Mouse (Mus musculus): ENCODE measurements around the gene Hivep3.

The Hivep3 gene

DNA sequence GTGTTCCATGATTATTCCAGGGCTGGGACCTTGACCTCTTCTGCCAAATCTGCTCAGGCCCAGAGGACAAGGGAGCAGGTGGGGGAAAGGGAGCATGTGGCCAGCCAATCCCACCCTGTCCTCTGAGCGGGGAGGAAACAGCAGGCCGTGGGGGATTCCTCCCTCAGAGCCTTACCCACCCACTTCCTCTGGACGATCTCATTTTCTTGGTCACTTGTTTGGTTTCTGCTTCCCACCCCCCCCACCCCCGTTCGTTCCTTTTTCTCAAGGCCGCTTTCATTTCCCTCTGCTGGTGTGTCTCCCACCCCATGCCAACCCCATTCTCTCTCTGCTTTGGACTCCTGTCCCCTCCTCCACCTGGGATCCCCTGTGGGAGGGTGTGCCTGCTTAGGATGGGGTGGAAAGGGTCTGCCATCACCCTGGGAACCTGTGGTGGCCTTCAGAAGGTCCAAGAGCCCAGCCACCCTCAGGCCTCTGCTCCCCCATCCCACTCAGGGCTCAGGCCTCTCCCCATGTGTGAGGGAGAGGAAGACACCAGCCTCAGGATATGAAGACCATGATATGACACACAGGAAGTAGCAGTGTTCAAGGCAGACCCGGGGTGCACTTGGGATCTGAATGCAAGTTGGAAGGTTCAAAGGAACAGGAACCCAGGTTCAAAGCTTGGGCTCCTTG is 244.4 kb downstream of the Hivep3 start:
- no peak for DNase-seq (ENCODE audit: low spot score in 2 of 2)

DNA sequence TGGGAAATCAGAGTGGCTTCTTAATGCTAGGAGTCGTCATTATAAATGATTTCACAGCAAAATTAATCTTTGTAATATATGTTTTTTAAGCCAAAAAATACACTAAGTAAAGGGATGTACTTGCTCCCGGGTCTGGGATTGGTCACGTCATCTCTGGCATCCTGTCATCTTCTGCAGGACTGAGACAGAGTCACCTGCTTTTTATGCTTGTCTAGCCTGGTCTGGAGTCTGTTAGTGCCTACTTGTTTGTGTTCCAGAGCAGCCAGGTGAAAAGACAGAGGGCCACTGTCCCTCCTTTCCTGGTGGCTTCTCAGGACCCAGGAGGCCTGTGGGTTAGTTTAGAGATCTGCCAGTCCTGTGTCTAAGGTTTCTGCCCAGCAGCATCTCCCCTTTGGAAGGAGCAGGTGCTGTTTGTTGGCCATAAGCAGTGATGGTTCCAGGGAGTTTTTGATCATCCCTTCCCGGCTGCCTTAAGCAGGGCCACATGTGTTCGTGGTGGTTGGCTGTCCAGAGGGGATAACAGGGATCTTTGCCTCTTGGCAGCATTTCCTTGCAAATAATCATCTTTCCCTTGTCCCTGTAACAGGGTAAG is 245.8 kb downstream of the Hivep3 start:
- no peak for DNase-seq (ENCODE audit: low spot score in 2 of 2)

GRCm38 (mm10) chr4:119979918-119980317 is 246.3 kb downstream of the Hivep3 start:
- no peak for DNase-seq (ENCODE audit: low spot score in 2 of 2)

DNA sequence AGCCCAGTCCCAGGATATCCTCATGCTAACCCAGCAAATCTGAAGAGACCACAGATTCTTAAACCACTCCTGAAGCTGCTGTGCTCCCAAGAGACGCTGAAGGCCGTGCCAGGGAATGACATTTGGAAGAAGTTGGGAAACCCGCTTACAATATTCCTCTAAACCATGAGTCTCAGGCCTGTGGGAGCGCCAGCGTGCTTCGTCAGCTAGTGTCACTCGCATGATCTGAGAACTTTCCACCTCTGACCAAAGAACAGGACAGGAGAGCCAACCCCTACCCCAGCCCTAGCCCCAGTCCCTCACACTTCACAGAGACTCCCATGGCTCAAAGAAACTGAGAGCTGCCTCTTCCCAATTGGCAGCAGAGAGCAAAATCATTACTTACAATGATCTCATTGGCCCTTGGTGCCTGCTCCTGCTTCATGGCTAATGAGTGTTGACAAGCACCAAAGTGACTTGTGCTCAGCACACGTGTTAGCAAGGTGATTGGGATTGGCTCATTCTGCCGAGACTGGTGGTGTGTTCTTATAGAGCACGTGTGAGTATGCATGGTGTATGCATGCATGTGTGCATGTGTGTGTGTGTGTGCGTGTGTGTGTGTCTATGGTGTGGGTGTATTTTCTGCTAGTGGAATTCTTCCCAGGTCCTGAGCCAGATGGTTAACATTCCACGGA is 247.6 kb downstream of the Hivep3 start:
- no peak for DNase-seq (ENCODE audit: low spot score in 2 of 2)

- DNase-seq (ENCODE audit: low spot score in 2 of 2), result no peak
These were observed 252.5 kb downstream of the Hivep3 start for GRCm38 (mm10) chr4:119986065-119986464.

GRCm38 (mm10) chr4:119986580-119987291 is 253.2 kb downstream of the Hivep3 start:
- no peak for DNase-seq (ENCODE audit: low spot score in 2 of 2)

- no peak for DNase-seq (ENCODE audit: low spot score in 2 of 2)
These were observed 253.9 kb downstream of the Hivep3 start for GRCm38 (mm10) chr4:119987376-119988087.

DNA sequence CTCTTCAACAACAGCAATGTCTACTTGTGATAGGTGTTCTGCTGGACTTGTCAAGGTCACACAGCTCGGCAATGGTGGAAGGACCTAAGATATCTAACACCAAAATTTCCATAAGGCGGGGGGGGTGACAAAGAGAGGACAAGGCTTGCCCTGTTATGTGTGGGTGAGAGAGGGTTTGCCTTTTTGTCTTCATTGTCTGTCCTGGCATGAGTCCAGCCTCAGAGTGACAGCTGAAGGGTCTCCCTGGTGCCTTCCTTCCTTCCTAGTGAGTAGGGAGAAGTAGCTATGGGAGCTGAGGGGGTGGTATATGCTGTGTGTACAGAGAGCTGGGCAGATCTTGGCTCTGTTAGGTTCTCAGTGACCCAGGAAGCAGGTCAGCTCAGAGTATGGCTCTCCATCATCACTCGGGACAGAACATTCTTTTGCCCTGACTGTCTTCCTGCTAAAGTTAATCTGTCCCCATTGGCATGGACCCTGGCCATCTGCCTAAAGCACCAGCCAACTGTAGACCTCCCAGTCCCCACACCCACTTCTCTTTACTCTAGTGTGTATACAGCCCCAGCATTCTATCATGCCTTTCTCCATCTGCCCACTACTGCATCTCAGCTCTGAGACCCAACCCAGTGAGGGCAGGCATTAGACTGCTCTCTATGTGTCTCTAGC is 255.6 kb downstream of the Hivep3 start:
- DNase-seq (ENCODE audit: low spot score in 2 of 2), result no peak

- no peak for DNase-seq (ENCODE audit: low spot score in 2 of 2)
These were observed 256.8 kb downstream of the Hivep3 start for GRCm38 (mm10) chr4:119990346-119990745.

DNA sequence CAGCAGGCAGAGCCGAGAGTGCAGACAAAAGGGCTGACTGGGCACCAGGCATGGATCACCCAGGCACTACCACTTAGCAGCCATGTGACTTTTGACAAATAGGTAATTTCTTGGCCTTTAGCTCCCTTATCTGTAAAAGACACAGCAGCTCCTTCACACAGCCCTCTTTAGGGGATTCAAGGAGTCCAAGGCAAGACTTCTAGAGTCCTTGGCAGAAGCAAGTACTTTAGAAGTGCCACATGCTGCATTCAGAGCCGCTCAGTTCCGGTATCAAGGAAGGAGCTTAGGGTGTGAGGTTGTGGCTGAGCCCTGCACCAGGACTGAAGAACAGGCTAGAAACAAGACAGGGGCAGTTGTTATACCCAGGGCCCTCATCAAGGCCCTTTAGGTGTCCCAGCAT is 257.3 kb downstream of the Hivep3 start:
- no peak for DNase-seq (ENCODE audit: low spot score in 2 of 2)

DNA sequence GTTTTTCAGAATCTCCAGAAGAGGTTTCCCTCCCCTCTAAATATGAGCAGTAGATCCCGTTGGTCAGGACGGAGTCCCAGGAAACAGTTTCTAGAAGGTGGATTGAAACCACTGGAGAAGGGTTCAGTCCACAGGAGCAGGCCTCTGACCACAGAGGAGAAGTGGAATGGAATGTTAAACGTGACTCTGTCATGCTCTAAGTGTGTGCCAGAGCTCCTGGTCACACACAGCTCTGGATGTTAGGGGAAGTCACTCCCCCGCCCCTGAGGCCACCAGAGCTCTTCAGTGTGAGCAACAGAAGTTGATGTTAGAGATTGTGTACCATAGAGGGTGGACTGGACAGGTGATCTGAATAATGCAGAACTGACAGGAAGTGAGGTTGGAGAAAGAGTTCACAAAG is 258.2 kb downstream of the Hivep3 start:
- DNase-seq (ENCODE audit: low spot score in 2 of 2), result no peak

DNA sequence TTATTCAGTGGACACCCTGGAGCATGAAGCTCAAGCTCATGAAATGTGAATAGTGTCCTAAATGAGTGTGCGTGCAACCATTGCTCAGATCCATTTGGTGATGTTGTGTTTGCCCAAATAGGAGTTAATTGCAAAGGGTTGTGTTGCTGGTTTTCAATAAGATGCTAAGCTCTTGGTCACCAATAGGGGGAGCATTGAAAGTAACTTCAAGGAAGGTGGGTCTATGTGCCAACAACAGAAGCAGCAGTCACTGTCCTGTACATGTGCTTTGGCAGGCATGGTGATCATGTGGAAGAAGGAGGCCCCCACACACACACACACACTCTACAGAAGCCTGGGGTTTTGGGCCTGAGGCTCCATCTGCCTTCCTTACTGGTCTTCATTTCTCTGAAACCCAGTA is 262.8 kb downstream of the Hivep3 start:
- no peak for DNase-seq (ENCODE audit: low spot score in 2 of 2)

GRCm38 (mm10) chr4:119997351-119997750 is 263.8 kb downstream of the Hivep3 start:
- no peak for DNase-seq (ENCODE audit: low spot score in 2 of 2)

DNA sequence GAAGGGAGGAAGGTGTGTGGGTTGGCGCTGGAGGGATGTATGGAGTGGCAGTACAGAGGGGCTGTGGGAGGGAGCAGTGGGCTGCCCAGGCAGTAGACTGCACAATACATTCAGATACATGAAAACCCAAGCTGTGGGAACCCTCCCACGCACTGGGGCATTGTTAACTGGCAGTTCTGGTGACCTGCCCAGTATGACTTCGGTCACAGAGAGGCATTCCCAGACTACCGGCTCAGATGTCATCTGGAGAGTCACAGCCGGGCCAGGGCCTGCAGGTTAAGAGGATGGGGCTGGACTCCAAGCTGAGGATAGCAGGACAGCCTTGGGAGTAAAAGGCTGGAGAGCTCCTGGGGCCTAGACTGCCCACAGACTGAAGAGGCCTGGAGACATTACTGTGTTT is 265.3 kb downstream of the Hivep3 start:
- DNase-seq (ENCODE audit: low spot score in 2 of 2), result no peak

DNA sequence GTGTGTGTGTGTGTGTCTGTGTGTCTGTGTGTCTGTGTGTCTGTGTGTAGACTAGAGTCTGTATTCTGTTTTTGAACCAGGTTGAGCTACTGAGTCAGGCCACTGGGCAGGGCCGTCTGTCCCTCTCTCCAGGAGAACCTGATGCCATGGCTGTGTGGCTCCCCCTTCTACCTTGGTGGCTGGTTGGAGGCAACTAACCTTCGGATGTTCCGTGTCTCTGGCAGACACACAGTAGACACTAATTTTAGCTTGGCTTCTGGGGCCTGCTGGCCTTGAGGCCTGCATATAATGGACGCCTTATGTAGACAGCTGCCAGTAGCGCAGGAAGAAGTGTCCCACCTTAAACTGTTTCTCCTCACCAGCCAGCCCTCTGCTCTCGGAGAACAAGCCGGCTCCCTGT is 267.3 kb downstream of the Hivep3 start:
- DNase-seq (ENCODE audit: low spot score in 2 of 2), result no peak

DNA sequence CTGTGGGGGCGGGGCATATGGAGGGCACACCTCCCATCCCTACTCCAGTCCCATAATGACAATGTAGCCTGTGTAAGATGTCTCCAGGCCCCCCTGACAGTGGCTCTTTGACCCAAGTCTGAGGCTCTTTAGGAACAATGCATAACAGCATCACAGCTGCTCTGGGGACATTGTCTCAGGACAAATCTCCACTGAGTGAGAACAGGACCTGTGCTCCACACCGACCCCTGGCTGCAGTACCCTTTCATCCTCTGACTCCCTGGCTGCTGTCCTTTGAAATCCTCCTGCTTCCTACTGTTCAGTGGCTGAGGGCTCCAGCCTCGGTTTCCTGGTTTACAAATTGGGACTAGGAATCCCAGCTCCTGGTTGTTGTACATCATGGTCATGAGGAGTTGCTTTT is 269.4 kb downstream of the Hivep3 start:
- DNase-seq (ENCODE audit: low spot score in 2 of 2), result no peak

GRCm38 (mm10) chr4:120006046-120006445 is 272.5 kb downstream of the Hivep3 start:
- DNase-seq (ENCODE audit: low spot score in 2 of 2), result no peak

DNA sequence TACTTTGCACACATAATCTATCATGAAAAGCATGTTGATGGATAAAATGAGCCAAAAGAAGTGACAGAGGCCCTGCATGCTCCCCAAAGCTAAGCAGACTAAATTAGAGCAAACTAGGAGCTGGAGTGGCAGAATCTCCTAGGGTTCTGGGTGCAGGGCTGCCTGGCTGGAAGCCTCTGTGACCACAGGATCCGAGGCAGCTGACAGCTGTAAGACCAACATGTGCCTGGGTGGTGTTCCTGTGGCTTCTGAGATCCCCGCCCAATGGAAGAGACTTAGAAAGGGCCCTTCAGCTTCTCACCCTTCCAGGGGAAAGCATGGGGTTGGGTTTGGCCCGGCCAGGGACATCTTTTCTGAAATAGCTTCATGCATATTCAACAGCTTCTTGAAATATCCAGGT is 274.3 kb downstream of the Hivep3 start:
- DNase-seq (ENCODE audit: low spot score in 2 of 2), result no peak

DNA sequence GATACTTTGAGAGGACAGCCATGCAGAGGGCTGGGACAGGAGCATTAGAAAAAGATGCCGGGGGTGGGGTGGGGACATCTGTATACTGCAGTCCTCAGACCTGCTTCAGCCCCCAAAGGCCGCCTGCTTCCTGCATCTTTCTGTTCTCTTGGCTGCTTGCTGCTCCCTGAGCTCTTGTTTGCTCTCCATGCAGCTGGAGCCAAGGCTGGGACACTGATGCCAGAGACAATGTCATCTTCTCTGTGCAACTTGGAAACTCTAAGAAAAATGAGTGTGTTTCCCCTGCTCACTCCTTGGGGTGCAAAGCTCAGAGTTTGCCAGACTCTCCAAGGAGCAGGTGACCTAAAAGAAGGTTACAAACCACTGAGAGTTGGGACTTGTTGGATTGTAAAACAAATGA is 275.6 kb downstream of the Hivep3 start:
- DNase-seq (ENCODE audit: low spot score in 2 of 2), result no peak

GRCm38 (mm10) chr4:120011788-120012187 is 278.2 kb downstream of the Hivep3 start:
- DNase-seq (ENCODE audit: low spot score in 2 of 2), result no peak

GRCm38 (mm10) chr4:120012891-120013290 is 279.3 kb downstream of the Hivep3 start:
- DNase-seq (ENCODE audit: low spot score in 2 of 2), result no peak
